Mouse (Mus musculus) liver, adult 2 months (tissue): Measurements from ENCODE around the gene Rabep2. TPM values are rescaled to one million over a fixed set of nuclear protein-coding genes. Genes with fewer than 3 reads are reported as not detected.
A peak's percentile ranks its signal among the peaks of the same experiment; 100 is the strongest.

ENCODE experiments used
- DNase-seq: peaks from one replicate; pipeline ENCODE4 v3.0.0-alpha.2; 2011; ENCODE audit warnings: low read depth, low spot score; ENCODE audit errors: extremely low read depth
- H3K27ac ChIP-seq: fragments of 200-500 bp; replicated peaks from 2 replicates; pipeline ENCODE4 v1.5.1; 2012; ENCODE audit warnings: low read depth, mild to moderate bottlenecking, control low read depth, inconsistent platforms, low read length; ENCODE audit not compliant: insufficient read depth
- H3K27me3 ChIP-seq: fragments of 200-500 bp; 2 replicates; pipeline ENCODE4 v1.6.1; 2012; ENCODE audit warnings: mild to moderate bottlenecking, moderate library complexity, low read length, inconsistent platforms; ENCODE audit not compliant: control insufficient read depth, insufficient read depth
- H3K36me3 ChIP-seq: fragments of 200-500 bp; 2 replicates; pipeline ENCODE4 v1.6.1; 2012; ENCODE audit warnings: low read length, inconsistent platforms; ENCODE audit not compliant: control insufficient read depth, insufficient read depth
- H3K4me1 ChIP-seq: fragments of 200-500 bp; 2 replicates; pipeline ENCODE4 v1.6.1; 2011; ENCODE audit warnings: low read length; ENCODE audit not compliant: control insufficient read depth, insufficient read depth
- H3K4me3 ChIP-seq: fragments of 200-500 bp; 2 replicates; pipeline ENCODE4 v1.5.1; 2011; ENCODE audit warnings: low read depth, mild to moderate bottlenecking, control low read depth, low read length, moderate library complexity; ENCODE audit not compliant: insufficient read depth
- H3K79me2 ChIP-seq: fragments of 200-500 bp; 2 replicates; pipeline ENCODE4 v1.6.1; 2012; ENCODE audit warnings: inconsistent platforms, mild to moderate bottlenecking, low read length, moderate library complexity; ENCODE audit not compliant: control insufficient read depth, insufficient read depth
- H3K9ac ChIP-seq: fragments of 200-500 bp; 2 replicates; pipeline ENCODE4 v1.6.1; 2012; ENCODE audit warnings: low read depth, mild to moderate bottlenecking, control low read depth, inconsistent platforms, low read length
- CTCF ChIP-seq: fragments of 200-500 bp; IDR thresholded peaks from 2 replicates; pipeline ENCODE4 v1.5.1; 2011; ENCODE audit warnings: low read depth, low read length, control low read depth
- POLR2A ChIP-seq: fragments of 200-500 bp; IDR thresholded peaks from 2 replicates; pipeline ENCODE4 v1.6.1; 2011; ENCODE audit warnings: low read length, control low read depth; ENCODE audit not compliant: insufficient read depth; ENCODE audit errors: extremely low read depth
- WGBS: fragments of 180-500 bp; shearing (Covaris S2); methylation state at CpG from one replicate; pipeline ENCODE4 v1.1.7; 2018; 5-methylcytosine and 5-hydroxymethylcytosine counted together
- polyA plus RNA-seq: library from polyadenylated mRNA; depleted of rRNA; stranded (reverse); fragments of >200 nt; gene quantifications from 2 replicates; pipeline ENCODE4 v1.2.3, GENCODE M21; 2012
- total RNA-seq: library from RNA; depleted of rRNA; stranded (reverse); fragments of >200 nt; gene quantifications from 2 replicates; pipeline ENCODE4 v1.2.3, GENCODE M21; 2014

The Rabep2 gene
- total and polyA plus RNA-seq, 2 experiments: 6.5 to 15.1 TPM

DNA sequence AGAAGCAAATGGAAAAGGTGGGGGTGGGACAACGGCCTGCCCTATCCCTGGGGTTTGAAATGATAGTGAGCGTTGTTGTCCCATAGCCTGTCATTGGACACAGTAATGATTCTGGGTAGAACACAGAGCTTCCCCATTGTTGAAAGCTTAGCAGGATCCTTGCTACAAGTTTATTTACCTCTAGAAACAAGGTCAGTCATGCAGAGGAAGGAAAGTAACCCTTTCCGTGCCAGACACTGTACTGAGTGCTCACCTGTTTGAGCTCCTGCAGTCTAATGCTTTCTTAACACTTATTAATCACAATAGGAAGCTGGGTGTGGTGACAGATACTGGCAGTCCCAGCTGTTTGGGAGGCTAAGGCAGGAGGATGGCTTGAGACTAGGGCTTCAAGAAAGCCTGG lies 7.2 kb downstream of the Rabep2 start:
- WGBS: 81% methylated on average over 3 of the region's 3 CpGs

DNA sequence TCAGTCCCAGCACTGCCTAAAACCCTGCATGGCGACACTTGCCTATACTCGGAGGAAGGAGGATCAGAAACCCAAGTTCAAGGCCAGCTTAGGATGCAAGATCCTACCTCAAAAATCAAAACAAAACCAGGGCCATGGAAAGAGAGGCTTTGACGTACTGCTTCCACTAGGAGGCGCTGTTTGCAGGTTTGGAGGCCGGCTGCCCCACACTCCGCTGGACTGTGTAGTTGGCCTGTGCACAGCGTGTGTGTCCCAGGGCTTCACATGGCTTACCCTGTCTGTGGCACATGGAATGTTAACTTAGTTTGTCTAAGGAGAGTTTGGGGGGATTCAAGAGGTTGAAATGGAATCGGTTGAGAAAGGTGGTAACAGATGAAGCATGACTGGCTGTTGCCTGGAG lies 8.3 kb downstream of the Rabep2 start:
- Histone ChIP-seq H3K79me2 (no peaks in the 10 kb centered on the region), H3K27me3 (no peaks in the 10 kb centered on the region), H3K4me1 (no peaks in the 10 kb centered on the region), H3K27ac (no peak overlapping the region), H3K4me3 (no peak overlapping the region), H3K9ac (no peak overlapping the region), H3K36me3 (peaks cover 16% of the 10 kb centered on the region)
- peak; percentile 28 for DNase-seq
- 27% methylated on average over 8 of the region's 8 CpGs for WGBS
- TF ChIP-seq POLR2A (no peak), CTCF (peak; percentile 92)

More for the DNA sequence above, 7.2 kb downstream of the Rabep2 start:
- H3K36me3 ChIP-seq: peaks cover 17% of the 10 kb centered on the region
- H3K27ac ChIP-seq: no peak overlapping the region
- H3K27me3 ChIP-seq: no peaks in the 10 kb centered on the region
- TF ChIP-seq CTCF: no peak
- TF ChIP-seq POLR2A: no peak
- H3K9ac ChIP-seq: no peak overlapping the region
- H3K4me3 ChIP-seq: no peak overlapping the region
- no peaks in the 10 kb centered on the region for H3K4me1 ChIP-seq
- no peak for DNase-seq
- no peaks in the 10 kb centered on the region for H3K79me2 ChIP-seq

DNA sequence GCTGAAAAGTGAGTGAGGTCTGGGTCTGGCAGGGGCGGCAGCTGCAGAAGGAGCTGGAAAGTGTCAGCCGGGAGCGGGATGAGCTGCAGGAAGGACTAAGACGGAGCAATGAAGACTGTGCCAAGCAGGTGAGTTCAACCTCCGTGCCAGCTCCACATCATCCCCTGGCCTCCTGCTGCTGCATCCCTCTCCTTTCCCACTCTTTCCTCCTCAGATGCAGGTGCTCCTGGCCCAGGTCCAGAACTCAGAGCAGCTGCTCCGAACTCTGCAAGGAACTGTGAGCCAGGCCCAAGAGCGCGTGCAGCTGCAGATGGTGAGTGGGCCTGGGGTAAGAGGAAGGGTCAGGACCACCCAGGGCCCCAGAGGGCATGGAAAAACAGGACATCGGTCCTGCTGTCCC lies 11.6 kb downstream of the Rabep2 start:
- DNase-seq: no peak
- 97% methylated on average over 9 of the region's 9 CpGs for WGBS
- H3K27ac ChIP-seq: no peak overlapping the region
- no peak for TF ChIP-seq CTCF
- no peak for TF ChIP-seq POLR2A
- no peak overlapping the region for H3K9ac ChIP-seq
- peaks cover 10% of the 10 kb centered on the region for H3K36me3 ChIP-seq
- H3K4me1 ChIP-seq: no peaks in the 10 kb centered on the region
- no peak overlapping the region for H3K4me3 ChIP-seq
- no peaks in the 10 kb centered on the region for H3K79me2 ChIP-seq
- H3K27me3 ChIP-seq: no peaks in the 10 kb centered on the region

DNA sequence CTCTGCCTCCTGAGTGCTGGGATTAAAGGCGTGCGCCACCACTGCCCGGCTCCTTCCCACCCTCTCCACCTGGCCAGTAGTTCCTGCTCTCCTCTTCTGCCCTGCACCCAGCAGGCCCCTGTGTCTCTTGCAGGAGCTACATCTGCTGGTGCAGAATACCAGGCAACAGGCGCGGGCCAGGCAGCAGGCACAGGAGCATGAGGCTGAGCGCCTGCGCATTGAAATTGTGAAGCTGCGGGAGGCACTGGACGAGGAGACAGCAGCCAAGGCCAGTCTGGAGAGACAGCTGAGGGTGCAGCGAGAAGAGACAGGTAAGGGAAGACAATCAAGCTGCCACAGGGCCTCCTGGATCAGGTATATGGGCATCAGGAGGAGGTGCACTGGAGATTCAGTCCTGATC lies 15.4 kb downstream of the Rabep2 start:
- WGBS: 97% methylated on average over 10 of the region's 10 CpGs
- Histone ChIP-seq H3K27me3 (no peaks in the 10 kb centered on the region), H3K79me2 (no peaks in the 10 kb centered on the region), H3K36me3 (peaks cover 14% of the 10 kb centered on the region), H3K4me1 (no peaks in the 10 kb centered on the region), H3K27ac (no peak overlapping the region), H3K9ac (no peak overlapping the region), H3K4me3 (no peak overlapping the region)
- no peak for TF ChIP-seq CTCF
- no peak for TF ChIP-seq POLR2A
- no peak for DNase-seq

DNA sequence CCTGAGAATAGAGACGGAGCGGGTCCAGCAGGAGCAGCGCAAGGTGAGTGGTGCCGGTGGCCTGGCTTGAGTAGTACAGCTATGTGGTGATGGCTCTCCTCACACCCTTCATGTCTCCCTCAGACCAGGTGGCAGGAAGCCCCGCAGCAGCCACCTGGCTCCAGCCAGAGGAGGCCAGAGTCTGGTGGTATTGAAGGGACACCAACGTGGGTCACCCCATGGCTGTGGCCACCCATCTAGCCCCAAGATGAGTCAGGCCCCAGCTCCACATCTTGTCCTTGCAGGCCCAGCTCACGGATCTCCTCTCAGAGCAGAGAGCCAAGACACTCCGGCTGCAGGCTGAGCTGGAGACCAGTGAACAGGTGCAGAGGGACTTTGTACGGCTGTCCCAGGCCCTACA lies 16.0 kb downstream of the Rabep2 start:
- TF ChIP-seq CTCF (no peak), POLR2A (no peak)
- 98% methylated on average over 9 of the region's 9 CpGs for WGBS

DNA sequence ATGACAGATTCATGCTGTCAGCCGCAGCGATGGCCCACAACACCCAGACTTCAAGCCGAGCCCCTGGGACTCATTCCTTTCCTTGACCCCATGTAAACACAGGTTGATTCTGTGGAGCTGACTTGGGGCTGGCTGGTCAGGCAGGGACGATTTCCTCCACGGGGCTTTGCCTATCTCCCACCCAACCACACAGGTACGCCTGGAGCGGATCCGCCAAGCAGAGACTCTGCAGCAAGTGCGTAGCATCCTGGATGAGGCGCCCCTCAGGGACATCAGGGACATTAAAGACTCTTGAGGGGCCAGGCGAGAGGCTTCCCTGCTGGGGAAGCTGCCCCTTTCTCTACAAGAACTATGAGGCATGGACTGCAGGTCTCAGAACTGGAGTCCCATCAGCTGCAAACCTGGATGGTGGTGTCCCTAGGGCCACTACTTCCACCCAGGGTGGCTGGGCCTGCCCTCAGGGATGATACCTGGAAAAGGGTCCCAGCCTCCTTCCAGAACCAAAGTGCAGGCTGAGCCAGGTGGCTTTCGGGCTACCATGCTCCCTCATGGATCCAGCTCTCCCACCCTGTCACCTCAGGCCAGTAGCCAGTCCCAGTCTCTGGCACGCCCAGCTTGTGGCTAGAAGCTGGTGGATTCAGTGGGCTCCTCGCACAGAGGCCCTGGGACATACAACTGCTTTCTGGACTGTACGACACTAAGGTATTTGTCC lies 16.7 kb downstream of the Rabep2 start:
- H3K4me1 ChIP-seq: no peaks in the 10 kb centered on the region
- 97% methylated on average over 15 of the region's 15 CpGs for WGBS
- peaks cover 14% of the 10 kb centered on the region for H3K36me3 ChIP-seq
- TF ChIP-seq CTCF: no peak
- TF ChIP-seq POLR2A: no peak
- H3K27me3 ChIP-seq: no peaks in the 10 kb centered on the region
- H3K4me3 ChIP-seq: no peak overlapping the region
- H3K27ac ChIP-seq: no peak overlapping the region
- H3K9ac ChIP-seq: no peak overlapping the region
- H3K79me2 ChIP-seq: no peaks in the 10 kb centered on the region
- DNase-seq: no peak

More for the DNA sequence above, 16.0 kb downstream of the Rabep2 start:
- Histone ChIP-seq H3K36me3 (peaks cover 14% of the 10 kb centered on the region), H3K4me1 (no peaks in the 10 kb centered on the region), H3K27me3 (no peaks in the 10 kb centered on the region), H3K27ac (no peak overlapping the region), H3K9ac (no peak overlapping the region), H3K4me3 (no peak overlapping the region), H3K79me2 (no peaks in the 10 kb centered on the region)
- no peak for DNase-seq
